Mouse (Mus musculus): ENCODE data around the gene Ociad2. TPM values are rescaled to one million over a fixed set of nuclear protein-coding genes. Genes with fewer than 3 reads are reported as not detected.

Ociad2 gene
- 26.6 and 27.4 TPM in 2 replicates for polyA plus RNA-seq (2015; fragmentation: Nextera tagmentation; extraction: Ambion mirVana)

- Histone ChIP-seq H3K27ac (ENCODE audit: low read depth, low read length) (no peak within 1 kb of the TSS), H3K4me1 (ENCODE audit: control insufficient read depth, insufficient read depth, low read depth, low read length) (no peaks in the 10 kb centered on the region; the same call in 1 of the 2 replicates), H3K9ac (ENCODE audit: low read depth, low read length) (no peak within 1 kb of the TSS), H3K4me3 (ENCODE audit: low read length) (no peak within 1 kb of the TSS), H3K36me3 (ENCODE audit: control insufficient read depth, insufficient read depth, low read length) (no peaks in the 10 kb centered on the region), H3K27me3 (replicated peaks; ENCODE audit: control insufficient read depth, insufficient read depth, low read length) (no peaks in the 10 kb centered on the region), H3K4me2 (ENCODE audit: low read length) (no peak within 1 kb of the TSS), H3K9me3 (ENCODE audit: control insufficient read depth, low read length) (no peaks in the 10 kb centered on the region)
- no peak for ATAC-seq
- 73% methylated on average over 8 of the region's 8 CpGs for WGBS
Measured at GRCm38 (mm10) chr5:73340723-73341235, at the start of gene Ociad2. Gene Ociad2 (minus strand): TSS chr5:73341028.

GRCm38 (mm10) chr5:73383647-73383970 lies 42.8 kb upstream of the Ociad2 start:
- Histone ChIP-seq H3K27ac (ENCODE audit: low read depth, low read length) (no peak overlapping the region), H3K4me2 (ENCODE audit: low read length) (no peak overlapping the region), H3K4me1 (ENCODE audit: control insufficient read depth, insufficient read depth, low read depth, low read length) (no peaks in the 10 kb centered on the region), H3K9ac (ENCODE audit: low read depth, low read length) (no peak overlapping the region), H3K27me3 (replicated peaks; ENCODE audit: control insufficient read depth, insufficient read depth, low read length) (peaks cover 5% of the 10 kb centered on the region; the same call in 1 of the 2 replicates), H3K36me3 (ENCODE audit: control insufficient read depth, insufficient read depth, low read length) (no peaks in the 10 kb centered on the region), H3K9me3 (ENCODE audit: control insufficient read depth, low read length) (no peaks in the 10 kb centered on the region), H3K4me3 (ENCODE audit: low read length) (no peak overlapping the region)
- WGBS = 17% methylated on average over 4 of the region's 4 CpGs
- 0 out of 2 replicates have a peak, but pooled peaks have one; percentile 51 for ATAC-seq

- H3K27ac ChIP-seq (ENCODE audit: low read depth, low read length) = no peak overlapping the region
- no peak overlapping the region for H3K4me3 ChIP-seq (ENCODE audit: low read length)
- peak; percentile 18; the same call in 1 of the 2 replicates for ATAC-seq
- H3K27me3 ChIP-seq (replicated peaks; ENCODE audit: control insufficient read depth, insufficient read depth, low read length) = peaks cover 5% of the 10 kb centered on the region; the same call in 1 of the 2 replicates
- H3K9ac ChIP-seq (ENCODE audit: low read depth, low read length) = no peak overlapping the region
- no peak overlapping the region for H3K4me2 ChIP-seq (ENCODE audit: low read length)
- no peaks in the 10 kb centered on the region for H3K4me1 ChIP-seq (ENCODE audit: control insufficient read depth, insufficient read depth, low read depth, low read length)
- no peaks in the 10 kb centered on the region for H3K9me3 ChIP-seq (ENCODE audit: control insufficient read depth, low read length)
- 29% methylated on average over 3 of the region's 3 CpGs for WGBS
- H3K36me3 ChIP-seq (ENCODE audit: control insufficient read depth, insufficient read depth, low read length) = no peaks in the 10 kb centered on the region
Measured at GRCm38 (mm10) chr5:73382737-73383646, 42.2 kb upstream of the Ociad2 start.

- Histone ChIP-seq H3K27me3 (replicated peaks; ENCODE audit: control insufficient read depth, insufficient read depth, low read length) (peaks cover 5% of the 10 kb centered on the region; the same call in 1 of the 2 replicates), H3K27ac (ENCODE audit: low read depth, low read length) (no peak overlapping the region), H3K9ac (ENCODE audit: low read depth, low read length) (no peak overlapping the region), H3K9me3 (ENCODE audit: control insufficient read depth, low read length) (no peaks in the 10 kb centered on the region), H3K4me1 (ENCODE audit: control insufficient read depth, insufficient read depth, low read depth, low read length) (no peaks in the 10 kb centered on the region), H3K4me2 (ENCODE audit: low read length) (no peak overlapping the region), H3K4me3 (ENCODE audit: low read length) (no peak overlapping the region), H3K36me3 (ENCODE audit: control insufficient read depth, insufficient read depth, low read length) (no peaks in the 10 kb centered on the region)
- 81% methylated on average over 9 of the region's 9 CpGs for WGBS
- no peak for ATAC-seq
Measured at GRCm38 (mm10) chr5:73381976-73382540, 41.2 kb upstream of the Ociad2 start.

GRCm38 (mm10) chr5:73381510-73381909 lies 40.7 kb upstream of the Ociad2 start:
- 83% methylated on average over 7 of the region's 7 CpGs for WGBS
- peaks cover 5% of the 10 kb centered on the region; the same call in 1 of the 2 replicates for H3K27me3 ChIP-seq (replicated peaks; ENCODE audit: control insufficient read depth, insufficient read depth, low read length)
- no peak overlapping the region for H3K27ac ChIP-seq (ENCODE audit: low read depth, low read length)
- H3K9ac ChIP-seq (ENCODE audit: low read depth, low read length) = no peak overlapping the region
- H3K4me3 ChIP-seq (ENCODE audit: low read length) = no peak overlapping the region
- no peaks in the 10 kb centered on the region for H3K9me3 ChIP-seq (ENCODE audit: control insufficient read depth, low read length)
- ATAC-seq = no peak
- H3K4me1 ChIP-seq (ENCODE audit: control insufficient read depth, insufficient read depth, low read depth, low read length) = no peaks in the 10 kb centered on the region
- H3K4me2 ChIP-seq (ENCODE audit: low read length) = no peak overlapping the region
- H3K36me3 ChIP-seq (ENCODE audit: control insufficient read depth, insufficient read depth, low read length) = no peaks in the 10 kb centered on the region

- Histone ChIP-seq H3K36me3 (ENCODE audit: control insufficient read depth, insufficient read depth, low read length) (no peaks in the 10 kb centered on the region), H3K27ac (ENCODE audit: low read depth, low read length) (no peak overlapping the region), H3K4me1 (ENCODE audit: control insufficient read depth, insufficient read depth, low read depth, low read length) (no peaks in the 10 kb centered on the region), H3K27me3 (replicated peaks; ENCODE audit: control insufficient read depth, insufficient read depth, low read length) (peaks cover 5% of the 10 kb centered on the region; the same call in 1 of the 2 replicates), H3K9me3 (ENCODE audit: control insufficient read depth, low read length) (no peaks in the 10 kb centered on the region), H3K4me3 (ENCODE audit: low read length) (no peak overlapping the region), H3K9ac (ENCODE audit: low read depth, low read length) (no peak overlapping the region), H3K4me2 (ENCODE audit: low read length) (no peak overlapping the region)
- 57% methylated on average over 8 of the region's 8 CpGs for WGBS
- ATAC-seq = no peak
Measured at GRCm38 (mm10) chr5:73380829-73381228, 40.0 kb upstream of the Ociad2 start.

GRCm38 (mm10) chr5:73379908-73380307 lies 39.1 kb upstream of the Ociad2 start:
- ATAC-seq = peak; percentile 87
- WGBS = 27% methylated on average over 3 of the region's 3 CpGs
- Histone ChIP-seq H3K4me1 (ENCODE audit: control insufficient read depth, insufficient read depth, low read depth, low read length) (no peaks in the 10 kb centered on the region), H3K9me3 (ENCODE audit: control insufficient read depth, low read length) (no peaks in the 10 kb centered on the region), H3K4me2 (ENCODE audit: low read length) (no peak overlapping the region), H3K36me3 (ENCODE audit: control insufficient read depth, insufficient read depth, low read length) (no peaks in the 10 kb centered on the region), H3K27me3 (replicated peaks; ENCODE audit: control insufficient read depth, insufficient read depth, low read length) (peaks cover 5% of the 10 kb centered on the region; the same call in 1 of the 2 replicates), H3K27ac (ENCODE audit: low read depth, low read length) (no peak overlapping the region), H3K9ac (ENCODE audit: low read depth, low read length) (no peak overlapping the region), H3K4me3 (ENCODE audit: low read length) (no peak overlapping the region)

- H3K27me3 ChIP-seq (replicated peaks; ENCODE audit: control insufficient read depth, insufficient read depth, low read length) = peaks cover 4% of the 10 kb centered on the region; the same call in 1 of the 2 replicates
- no peak overlapping the region for H3K27ac ChIP-seq (ENCODE audit: low read depth, low read length)
- 88% methylated on average over 7 of the region's 7 CpGs for WGBS
- H3K9ac ChIP-seq (ENCODE audit: low read depth, low read length) = no peak overlapping the region
- no peak overlapping the region for H3K4me3 ChIP-seq (ENCODE audit: low read length)
- H3K36me3 ChIP-seq (ENCODE audit: control insufficient read depth, insufficient read depth, low read length) = no peaks in the 10 kb centered on the region
- no peak for ATAC-seq
- H3K4me2 ChIP-seq (ENCODE audit: low read length) = no peak overlapping the region
- no peaks in the 10 kb centered on the region for H3K9me3 ChIP-seq (ENCODE audit: control insufficient read depth, low read length)
- H3K4me1 ChIP-seq (ENCODE audit: control insufficient read depth, insufficient read depth, low read depth, low read length) = no peaks in the 10 kb centered on the region
Measured at GRCm38 (mm10) chr5:73376491-73376890, 35.7 kb upstream of the Ociad2 start.

GRCm38 (mm10) chr5:73376041-73376440 lies 35.2 kb upstream of the Ociad2 start:
- H3K9ac ChIP-seq (ENCODE audit: low read depth, low read length) = no peak overlapping the region
- no peak overlapping the region for H3K4me2 ChIP-seq (ENCODE audit: low read length)
- H3K4me1 ChIP-seq (ENCODE audit: control insufficient read depth, insufficient read depth, low read depth, low read length) = no peaks in the 10 kb centered on the region
- H3K27me3 ChIP-seq (replicated peaks; ENCODE audit: control insufficient read depth, insufficient read depth, low read length) = peaks cover 2% of the 10 kb centered on the region; the same call in 1 of the 2 replicates
- H3K9me3 ChIP-seq (ENCODE audit: control insufficient read depth, low read length) = no peaks in the 10 kb centered on the region
- H3K27ac ChIP-seq (ENCODE audit: low read depth, low read length) = no peak overlapping the region
- no peak for ATAC-seq
- no peak overlapping the region for H3K4me3 ChIP-seq (ENCODE audit: low read length)
- H3K36me3 ChIP-seq (ENCODE audit: control insufficient read depth, insufficient read depth, low read length) = no peaks in the 10 kb centered on the region
- WGBS = 58% methylated on average over 9 of the region's 9 CpGs

Data from hindbrain, embryonic 16.5 days (tissue).